Mouse (Mus musculus) liver, adult 2 months (tissue): ENCODE measurements around the gene Hamp. TPM values are rescaled to one million over a fixed set of nuclear protein-coding genes. Genes with fewer than 3 reads are reported as not detected.

Source experiments
- DNase-seq: peaks from one replicate; pipeline ENCODE4 v3.0.0-alpha.2; 2011; ENCODE audit warnings: low read depth, low spot score; ENCODE audit errors: extremely low read depth
- H3K27ac ChIP-seq: fragments of 200-500 bp; replicated peaks from 2 replicates; pipeline ENCODE4 v1.5.1; 2012; ENCODE audit warnings: low read depth, mild to moderate bottlenecking, control low read depth, inconsistent platforms, low read length; ENCODE audit not compliant: insufficient read depth
- H3K27me3 ChIP-seq: fragments of 200-500 bp; 2 replicates; pipeline ENCODE4 v1.6.1; 2012; ENCODE audit warnings: mild to moderate bottlenecking, moderate library complexity, low read length, inconsistent platforms; ENCODE audit not compliant: control insufficient read depth, insufficient read depth
- H3K36me3 ChIP-seq: fragments of 200-500 bp; 2 replicates; pipeline ENCODE4 v1.6.1; 2012; ENCODE audit warnings: low read length, inconsistent platforms; ENCODE audit not compliant: control insufficient read depth, insufficient read depth
- H3K4me1 ChIP-seq: fragments of 200-500 bp; 2 replicates; pipeline ENCODE4 v1.6.1; 2011; ENCODE audit warnings: low read length; ENCODE audit not compliant: control insufficient read depth, insufficient read depth
- H3K4me3 ChIP-seq: fragments of 200-500 bp; 2 replicates; pipeline ENCODE4 v1.5.1; 2011; ENCODE audit warnings: low read depth, mild to moderate bottlenecking, control low read depth, low read length, moderate library complexity; ENCODE audit not compliant: insufficient read depth
- H3K79me2 ChIP-seq: fragments of 200-500 bp; 2 replicates; pipeline ENCODE4 v1.6.1; 2012; ENCODE audit warnings: inconsistent platforms, mild to moderate bottlenecking, low read length, moderate library complexity; ENCODE audit not compliant: control insufficient read depth, insufficient read depth
- H3K9ac ChIP-seq: fragments of 200-500 bp; 2 replicates; pipeline ENCODE4 v1.6.1; 2012; ENCODE audit warnings: low read depth, mild to moderate bottlenecking, control low read depth, inconsistent platforms, low read length
- CTCF ChIP-seq: fragments of 200-500 bp; IDR thresholded peaks from 2 replicates; pipeline ENCODE4 v1.5.1; 2011; ENCODE audit warnings: low read depth, low read length, control low read depth
- POLR2A ChIP-seq: fragments of 200-500 bp; IDR thresholded peaks from 2 replicates; pipeline ENCODE4 v1.6.1; 2011; ENCODE audit warnings: low read length, control low read depth; ENCODE audit not compliant: insufficient read depth; ENCODE audit errors: extremely low read depth
- whole genome bisulfite sequencing: fragments of 180-500 bp; shearing (Covaris S2); methylation state at CpG from one replicate; pipeline ENCODE4 v1.1.7; 2018; 5-methylcytosine and 5-hydroxymethylcytosine counted together
- polyA plus RNA-seq: library from polyadenylated mRNA; depleted of rRNA; stranded (reverse); fragments of >200 nt; gene quantifications from 2 replicates; pipeline ENCODE4 v1.2.3, GENCODE M21; 2012
- total RNA-seq: library from RNA; depleted of rRNA; stranded (reverse); fragments of >200 nt; gene quantifications from 2 replicates; pipeline ENCODE4 v1.2.3, GENCODE M21; 2014

Hamp gene
- total and polyA plus RNA-seq, 2 experiments, result 1,191 to 12,671 TPM

DNA sequence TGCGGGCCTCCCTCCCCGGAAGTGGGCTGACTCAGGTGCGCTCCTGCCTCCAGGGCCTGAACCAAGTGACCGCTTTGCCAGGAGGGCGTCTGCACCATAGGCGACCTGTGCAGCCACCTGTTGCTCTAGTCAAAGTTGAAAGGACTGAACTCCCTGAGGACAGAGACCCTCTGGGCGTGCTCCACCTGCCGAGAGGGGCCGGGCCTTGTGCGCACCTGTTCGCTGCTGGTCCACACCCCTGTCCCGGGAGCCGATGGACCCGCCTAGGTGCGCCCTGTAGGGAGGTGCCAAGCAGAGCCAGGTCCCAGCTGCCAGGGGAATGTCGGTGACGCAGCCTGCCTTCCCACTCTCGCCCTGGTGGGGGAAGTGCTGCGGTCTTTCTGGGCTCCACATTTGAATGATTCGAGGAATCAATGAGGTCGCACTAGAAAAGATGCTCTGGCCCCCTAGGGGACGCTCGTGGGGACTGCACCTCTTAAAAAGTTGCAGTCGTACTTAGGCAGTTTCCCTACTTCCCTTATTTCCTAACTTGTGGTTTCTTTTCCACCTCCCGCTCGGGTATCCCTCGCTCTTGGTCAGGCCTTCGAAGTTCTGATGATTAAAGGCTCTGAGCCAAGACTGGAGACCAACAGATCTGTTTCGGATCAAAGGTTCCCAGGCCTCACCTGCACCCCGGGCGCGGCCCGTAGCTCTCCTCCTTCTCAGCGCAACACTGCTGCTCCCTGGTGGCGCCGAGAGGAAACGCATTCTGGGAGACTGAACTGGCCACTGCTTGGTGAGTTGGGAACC, 29.9 kb upstream of the Hamp start, which contains the start of gene Fam187b:
Fam187b (plus strand) TSS at position 290 of the 789 bp plus-strand sequence.
- TF ChIP-seq POLR2A (no peak), CTCF (peak; percentile 96)

DNA sequence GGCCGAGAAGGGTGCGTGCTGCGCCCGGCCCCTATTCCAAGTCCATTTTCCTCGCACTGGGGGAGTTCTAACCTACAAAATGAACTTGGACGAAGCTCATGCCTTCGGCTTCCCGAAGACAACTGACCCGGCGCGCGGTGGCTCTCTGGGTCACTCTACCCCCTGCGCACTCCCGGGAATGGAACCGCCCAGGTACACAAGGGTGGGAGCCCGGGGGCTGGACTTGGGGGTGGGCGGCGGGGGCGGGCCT, 29.3 kb upstream of the Hamp start, which contains the start of gene Lsr:
Lsr (minus strand) TSS at position 214 of the 250 bp plus-strand sequence.
- DNase-seq, result no peak
- Histone ChIP-seq H3K4me1 (peaks cover 29% of the 10 kb centered on the region), H3K4me3 (peak within 1 kb of the TSS; percentile 82), H3K27ac (peak within 1 kb of the TSS; percentile 96), H3K79me2 (peaks cover 20% of the 10 kb centered on the region), H3K36me3 (peaks cover 8% of the 10 kb centered on the region; the same call in 1 of the 2 replicates), H3K9ac (peak within 1 kb of the TSS; percentile 98), H3K27me3 (no peaks in the 10 kb centered on the region)
- WGBS, result under 1% methylated on average over 19 of the region's 19 CpGs
- TF ChIP-seq CTCF, result no peak
- peak; percentile 78 for TF ChIP-seq POLR2A

More for the DNA sequence above, 29.9 kb upstream of the Hamp start, which contains the start of gene Fam187b:
- under 1% methylated on average over 37 of the region's 37 CpGs for WGBS
- Histone ChIP-seq H3K79me2 (peaks cover 20% of the 10 kb centered on the region), H3K36me3 (peaks cover 6% of the 10 kb centered on the region; the same call in 1 of the 2 replicates), H3K27me3 (no peaks in the 10 kb centered on the region), H3K27ac (peak within 1 kb of the TSS; percentile 96), H3K9ac (peak within 1 kb of the TSS; percentile 98), H3K4me3 (peak within 1 kb of the TSS; percentile 82), H3K4me1 (peaks cover 27% of the 10 kb centered on the region)
- peak; percentile 92 for DNase-seq

DNA sequence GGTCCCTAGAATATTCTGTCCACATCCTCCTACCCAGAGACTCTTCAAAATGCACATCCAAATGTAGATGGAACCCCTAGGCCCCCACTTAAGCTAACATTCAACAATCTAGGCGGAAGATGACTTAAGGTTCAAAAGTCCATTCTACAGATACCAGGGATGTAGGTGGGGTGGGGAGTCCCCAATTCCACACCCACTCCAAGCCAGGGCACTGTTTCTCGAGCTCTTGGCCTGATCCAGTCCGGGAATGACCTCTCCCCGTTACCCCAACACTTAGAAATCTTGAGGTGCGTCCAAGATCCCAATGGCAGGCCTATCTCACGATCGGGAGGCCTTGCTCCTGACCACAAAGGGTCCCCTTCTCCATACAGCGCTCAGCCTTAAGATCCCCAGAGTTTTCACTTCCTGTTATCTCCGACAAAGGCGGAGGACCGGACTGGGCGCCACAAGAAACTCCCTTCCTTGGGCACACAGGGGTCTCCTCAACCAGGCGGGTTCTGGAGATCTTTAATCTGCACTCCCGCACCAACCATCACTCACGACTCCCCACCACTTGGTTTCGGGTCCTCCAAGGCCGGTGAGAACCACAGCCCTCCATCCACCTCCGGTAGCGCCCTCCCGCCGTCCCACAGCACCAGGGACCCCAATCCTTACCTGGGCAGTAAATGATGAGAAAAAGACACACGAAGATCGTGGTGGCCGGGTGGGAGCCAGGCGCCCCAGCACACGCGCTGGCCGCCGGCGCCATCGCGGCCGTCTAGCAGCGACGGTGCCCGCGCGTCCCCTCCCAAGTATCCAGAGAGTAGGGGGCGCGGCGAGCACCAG, 28.8 kb upstream of the Hamp start:
- peaks cover 8% of the 10 kb centered on the region; the same call in 1 of the 2 replicates for H3K36me3 ChIP-seq
- H3K9ac ChIP-seq, result peak overlapping the region; percentile 98
- TF ChIP-seq POLR2A (no peak), CTCF (no peak)
- DNase-seq, result peak; percentile 64
- WGBS, result 4% methylated on average over 41 of the region's 41 CpGs
- H3K79me2 ChIP-seq, result peaks cover 20% of the 10 kb centered on the region
- H3K27ac ChIP-seq, result peak overlapping the region; percentile 96
- peaks cover 31% of the 10 kb centered on the region for H3K4me1 ChIP-seq
- H3K4me3 ChIP-seq, result peak overlapping the region; percentile 82
- no peaks in the 10 kb centered on the region for H3K27me3 ChIP-seq

DNA sequence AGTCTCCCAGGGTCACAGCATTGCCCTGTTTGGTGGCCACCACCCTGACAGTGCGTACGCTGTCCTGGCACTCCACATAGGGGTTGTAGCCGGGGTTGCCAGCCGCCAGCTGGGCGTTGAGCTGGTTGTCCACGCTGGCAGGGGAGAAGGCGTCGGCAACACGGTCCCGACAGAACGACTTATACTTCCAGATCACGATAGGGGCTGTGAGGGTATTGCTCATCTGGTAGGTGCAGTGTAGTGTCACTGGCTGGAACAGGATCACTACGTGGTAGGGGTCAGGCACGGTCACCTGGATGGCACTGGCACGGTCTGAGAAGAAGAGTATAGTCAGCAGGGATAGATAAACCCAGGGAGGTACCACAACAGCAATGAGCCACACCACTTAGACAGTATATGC, 28.1 kb upstream of the Hamp start:
- peak overlapping the region; percentile 98 for H3K9ac ChIP-seq
- TF ChIP-seq CTCF, result no peak
- no peak for TF ChIP-seq POLR2A
- H3K27me3 ChIP-seq, result no peaks in the 10 kb centered on the region
- peaks cover 39% of the 10 kb centered on the region for H3K4me1 ChIP-seq
- H3K27ac ChIP-seq, result peak overlapping the region; percentile 96
- peaks cover 20% of the 10 kb centered on the region for H3K79me2 ChIP-seq
- 52% methylated on average over 15 of the region's 15 CpGs for WGBS
- no peak for DNase-seq
- H3K4me3 ChIP-seq, result peak overlapping the region; percentile 82
- peaks cover 8% of the 10 kb centered on the region; the same call in 1 of the 2 replicates for H3K36me3 ChIP-seq

DNA sequence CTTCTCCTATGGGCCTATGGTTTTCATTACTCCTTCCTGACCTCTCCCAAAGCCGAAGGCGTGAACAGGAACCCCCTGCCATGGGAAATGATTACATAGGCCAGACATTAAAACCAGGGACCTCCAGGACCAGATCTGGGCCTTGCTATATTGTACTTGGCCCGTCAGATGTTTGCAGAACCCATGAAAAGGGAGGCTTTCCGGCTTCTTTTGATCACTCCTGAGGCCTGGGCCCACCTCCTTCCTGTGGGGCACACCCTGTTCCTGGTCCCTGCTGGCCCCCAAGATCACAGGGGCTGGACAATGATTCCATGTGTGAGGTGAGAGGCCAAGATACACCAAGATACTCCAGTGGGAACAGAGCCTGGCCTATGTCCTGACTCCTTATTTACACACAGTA, 25.3 kb upstream of the Hamp start:
- no peak for DNase-seq
- Histone ChIP-seq H3K9ac (peak overlapping the region; percentile 41), H3K27me3 (no peaks in the 10 kb centered on the region), H3K4me3 (no peak overlapping the region), H3K27ac (peak overlapping the region; percentile 42), H3K79me2 (peaks cover 20% of the 10 kb centered on the region), H3K4me1 (peaks cover 50% of the 10 kb centered on the region), H3K36me3 (peaks cover 8% of the 10 kb centered on the region; the same call in 1 of the 2 replicates)
- 78% methylated on average over 4 of the region's 4 CpGs for WGBS
- no peak for TF ChIP-seq CTCF
- TF ChIP-seq POLR2A, result no peak
